ENCODE assay signal across 8 mouse cellular contexts in the genomic region with DNA sequence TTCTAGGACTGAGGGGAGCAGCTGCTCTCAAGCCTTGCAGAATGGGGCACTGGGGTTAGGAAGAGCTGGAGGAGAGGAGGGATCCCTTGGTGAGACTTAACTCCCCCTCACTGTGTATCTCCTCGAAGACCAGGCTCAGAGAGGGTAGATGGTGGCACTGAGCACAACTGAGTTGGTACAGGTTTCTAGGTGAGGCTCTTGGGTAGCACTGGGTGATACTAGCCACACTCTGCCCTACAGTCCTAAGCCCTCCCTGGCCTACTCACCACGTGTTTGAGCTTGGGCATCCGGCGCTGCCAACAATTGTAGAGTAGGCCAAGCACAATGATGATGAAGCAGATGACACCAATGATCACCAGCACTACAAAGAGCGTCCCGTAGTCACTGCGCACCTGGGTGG. TPM values are rescaled to one million over a fixed set of nuclear protein-coding genes. Genes with fewer than 3 reads are reported as not detected.
DNase-seq lines count a peak whose midpoint lies in the region; ATAC-seq and TF ChIP-seq lines count a peak whose summit lies in the region.

No protein-coding gene starts in this region.

- H3K27me3 ChIP-seq in heart, embryonic 13.5 days (replicated peaks): no peaks in the 10 kb centered on the region
- no peaks in the 10 kb centered on the region for H3K27me3 ChIP-seq in hindbrain, embryonic 12.5 days
- 0 out of 2 replicates have a peak, but pooled peaks cover 6% of the 10 kb centered on the region for H3K27me3 ChIP-seq in midbrain, embryonic 12.5 days
- H3K27me3 ChIP-seq in thymus, adult 2 months (ENCODE audit: control insufficient read depth, insufficient read depth, low read length): no peaks in the 10 kb centered on the region

- intact Hi-C loops in heart, postnatal 36 days (cut with DNase I): no loop called here

- peaks cover 19% of the 10 kb centered on the region for H3K36me3 ChIP-seq in heart, embryonic 13.5 days
- peaks cover 56% of the 10 kb centered on the region for H3K36me3 ChIP-seq in hindbrain, embryonic 12.5 days
- H3K36me3 ChIP-seq in midbrain, embryonic 12.5 days: peaks cover 41% of the 10 kb centered on the region
- peaks cover 7% of the 10 kb centered on the region for H3K36me3 ChIP-seq in thymus, adult 2 months (ENCODE audit: control insufficient read depth, insufficient read depth, low read length)

- TF ChIP-seq CTCF in cortical plate, adult 2 months (IDR thresholded peaks at IDR 0.05; ENCODE audit: extremely low read depth, insufficient read depth, low read length): no peak
- TF ChIP-seq CTCF in thymus, adult 2 months (IDR thresholded peaks at IDR 0.05; ENCODE audit: borderline replicate concordance, control insufficient read depth, extremely low read depth, insufficient read depth, low read length, poor library complexity): no peak

- H3K27ac ChIP-seq in heart, embryonic 13.5 days (replicated peaks): no peak overlapping the region
- 0 out of 2 replicates have a peak overlapping the region, but pooled peaks have one; percentile 46 for H3K27ac ChIP-seq in cortical plate, adult 2 months (ENCODE audit: insufficient read depth, low read length)
- peak overlapping the region; percentile 90 for H3K27ac ChIP-seq in hindbrain, embryonic 12.5 days
- H3K27ac ChIP-seq in midbrain, embryonic 12.5 days (replicated peaks): peak overlapping the region; percentile 82; the same call in 1 of the 2 replicates
- H3K27ac ChIP-seq in thymus, adult 2 months (ENCODE audit: control insufficient read depth, insufficient read depth, low read length): no peak overlapping the region

- no peak for TF ChIP-seq POLR2A in cortical plate, adult 2 months (IDR thresholded peaks at IDR 0.05; ENCODE audit: extremely low read depth, insufficient read depth, low read length)
- TF ChIP-seq POLR2A in thymus, adult 2 months (IDR thresholded peaks at IDR 0.05; ENCODE audit: control insufficient read depth, extremely low read depth, insufficient read depth, low read length, poor library complexity): no peak

- H3K4me1 ChIP-seq in heart, embryonic 13.5 days: peaks cover 28% of the 10 kb centered on the region
- H3K4me1 ChIP-seq in cortical plate, adult 2 months (ENCODE audit: control insufficient read depth, insufficient read depth, low read length): no peaks in the 10 kb centered on the region
- H3K4me1 ChIP-seq in hindbrain, embryonic 12.5 days: peaks cover 25% of the 10 kb centered on the region
- peaks cover 19% of the 10 kb centered on the region for H3K4me1 ChIP-seq in midbrain, embryonic 12.5 days
- H3K4me1 ChIP-seq in thymus, adult 2 months (replicated peaks; ENCODE audit: control insufficient read depth, insufficient read depth, low read length): peaks cover 13% of the 10 kb centered on the region

- no peak for ATAC-seq in heart, embryonic 13.5 days (ENCODE audit: extremely low read depth, insufficient number of reproducible peaks, low FRiP score, low TSS enrichment)
- no peak for ATAC-seq in hindbrain, embryonic 12.5 days (ENCODE audit: low FRiP score)
- ATAC-seq in midbrain, embryonic 12.5 days (ENCODE audit: low FRiP score, low read depth): no peak
- ATAC-seq in CD4-positive, CD25-positive, alpha-beta regulatory T cell, adult 4 months: no peak

- H3K9me3 ChIP-seq in heart, embryonic 13.5 days: no peaks in the 10 kb centered on the region
- no peaks in the 10 kb centered on the region for H3K9me3 ChIP-seq in hindbrain, embryonic 12.5 days (replicated peaks)
- no peaks in the 10 kb centered on the region for H3K9me3 ChIP-seq in midbrain, embryonic 12.5 days

- 67% methylated on average over 7 of the region's 7 CpGs for WGBS in heart, embryonic 13.5 days
- WGBS in hindbrain, embryonic 12.5 days: 79% methylated on average over 7 of the region's 7 CpGs
- WGBS in midbrain, embryonic 12.5 days: 73% methylated on average over 7 of the region's 7 CpGs
- 83% methylated on average over 7 of the region's 7 CpGs for WGBS in thymus, adult 2 months

- H3K9ac ChIP-seq in heart, embryonic 13.5 days: peak overlapping the region; percentile 91
- peak overlapping the region; percentile 63 for H3K9ac ChIP-seq in hindbrain, embryonic 12.5 days
- peak overlapping the region; percentile 65; the same call in 1 of the 2 replicates for H3K9ac ChIP-seq in midbrain, embryonic 12.5 days (replicated peaks)

- H3K4me2 ChIP-seq in heart, embryonic 13.5 days: peak overlapping the region; percentile 85
- H3K4me2 ChIP-seq in hindbrain, embryonic 12.5 days (replicated peaks): peak overlapping the region; percentile 80
- peak overlapping the region; percentile 91 for H3K4me2 ChIP-seq in midbrain, embryonic 12.5 days (replicated peaks)

- DNase-seq in heart, postnatal 36 days: no peak
- DNase-seq in thymus, adult 2 months: no peak
- DNase-seq in adipocyte (ENCODE audit: low spot score): no peak

- H3K4me3 ChIP-seq in heart, embryonic 13.5 days: peak overlapping the region; percentile 95
- peak overlapping the region; percentile 91 for H3K4me3 ChIP-seq in cortical plate, adult 2 months (ENCODE audit: insufficient read depth, low read length)
- peak overlapping the region; percentile 76 for H3K4me3 ChIP-seq in hindbrain, embryonic 12.5 days
- H3K4me3 ChIP-seq in midbrain, embryonic 12.5 days: peak overlapping the region; percentile 81
- no peak overlapping the region for H3K4me3 ChIP-seq in thymus, adult 2 months (ENCODE audit: control insufficient read depth, insufficient read depth, low read length)

RNA-seq across cellular contexts. Expression of a gene that starts 1.5 kb away (rescaled TPM):
- 23.7 and 26.0 TPM in 2 replicates for polyA plus RNA-seq in heart, embryonic 13.5 days (2015; fragmentation: Nextera tagmentation; extraction: Ambion mirVana)
- total RNA-seq in heart, postnatal 36 days (2021): 10 to 100 TPM; 28.1 to 29.2 TPM
- polyA plus RNA-seq in cortical plate, adult 2 months (2012; rRNA removed): 88.0 and 90.6 TPM in 2 replicates
- polyA plus RNA-seq in hindbrain, embryonic 12.5 days (2016; fragmentation: Nextera tagmentation; extraction: Ambion mirVana): 32.1 and 36.1 TPM in 2 replicates
- 27.7 and 30.0 TPM in 2 replicates for polyA plus RNA-seq in midbrain, embryonic 12.5 days (2016; fragmentation: Nextera tagmentation; extraction: Ambion mirVana)
- polyA plus RNA-seq in thymus, adult 2 months (2012; rRNA removed): 204 and 239 TPM in 2 replicates
- polyA plus RNA-seq in CD4-positive, CD25-positive, alpha-beta regulatory T cell, adult 4 months (2017; shearing (Covaris generic)): 100 to 1,000 TPM in 1 of 2 experiments, 10 to 100 TPM in 1; 71.0 to 112 TPM

RNA-seq across cellular contexts. Expression of a gene that starts 31.6 kb away (rescaled TPM):
- 44.1 and 46.1 TPM in 2 replicates for polyA plus RNA-seq in heart, embryonic 13.5 days (2015; fragmentation: Nextera tagmentation; extraction: Ambion mirVana)
- 10 to 100 TPM; 13.7 to 21.2 TPM for total RNA-seq in heart, postnatal 36 days (2021)
- polyA plus RNA-seq in cortical plate, adult 2 months (2012; rRNA removed): 381 and 408 TPM in 2 replicates
- 386 and 391 TPM in 2 replicates for polyA plus RNA-seq in hindbrain, embryonic 12.5 days (2016; fragmentation: Nextera tagmentation; extraction: Ambion mirVana)
- 305 and 314 TPM in 2 replicates for polyA plus RNA-seq in midbrain, embryonic 12.5 days (2016; fragmentation: Nextera tagmentation; extraction: Ambion mirVana)
- polyA plus RNA-seq in thymus, adult 2 months (2012; rRNA removed): 95.8 and 100.0 TPM in 2 replicates
- under 1 TPM in 1 of 2 experiments, not detected in 1; 0.32 TPM for polyA plus RNA-seq in CD4-positive, CD25-positive, alpha-beta regulatory T cell, adult 4 months (2017; shearing (Covaris generic))

RNA-seq across cellular contexts. Expression of a gene that starts 55.3 kb away (rescaled TPM):
- polyA plus RNA-seq in heart, embryonic 13.5 days (2015; fragmentation: Nextera tagmentation; extraction: Ambion mirVana): 98.1 and 98.3 TPM in 2 replicates
- 1 to 10 TPM; 5.4 to 6.5 TPM for total RNA-seq in heart, postnatal 36 days (2021)
- 4.4 TPM in 2 replicates for polyA plus RNA-seq in cortical plate, adult 2 months (2012; rRNA removed)
- polyA plus RNA-seq in hindbrain, embryonic 12.5 days (2016; fragmentation: Nextera tagmentation; extraction: Ambion mirVana): 119 and 130 TPM in 2 replicates
- 157 and 158 TPM in 2 replicates for polyA plus RNA-seq in midbrain, embryonic 12.5 days (2016; fragmentation: Nextera tagmentation; extraction: Ambion mirVana)
- polyA plus RNA-seq in thymus, adult 2 months (2012; rRNA removed): 169 and 232 TPM in 2 replicates
- polyA plus RNA-seq in CD4-positive, CD25-positive, alpha-beta regulatory T cell, adult 4 months (2017; shearing (Covaris generic)): 10 to 100 TPM; 19.8 to 34.7 TPM

RNA-seq across cellular contexts. Expression of a gene that starts 58.8 kb away (rescaled TPM):
- polyA plus RNA-seq in heart, embryonic 13.5 days (2015; fragmentation: Nextera tagmentation; extraction: Ambion mirVana): 39.8 and 47.0 TPM in 2 replicates
- total RNA-seq in heart, postnatal 36 days (2021): 10 to 100 TPM; 35.1 to 35.4 TPM
- 98.9 and 105 TPM in 2 replicates for polyA plus RNA-seq in cortical plate, adult 2 months (2012; rRNA removed)
- 67.3 and 76.0 TPM in 2 replicates for polyA plus RNA-seq in hindbrain, embryonic 12.5 days (2016; fragmentation: Nextera tagmentation; extraction: Ambion mirVana)
- polyA plus RNA-seq in midbrain, embryonic 12.5 days (2016; fragmentation: Nextera tagmentation; extraction: Ambion mirVana): 53.6 and 61.7 TPM in 2 replicates
- polyA plus RNA-seq in thymus, adult 2 months (2012; rRNA removed): 300 and 366 TPM in 2 replicates
- polyA plus RNA-seq in CD4-positive, CD25-positive, alpha-beta regulatory T cell, adult 4 months (2017; shearing (Covaris generic)): 10 to 100 TPM; 54.7 to 74.1 TPM

Comparison
In these comparisons a context has a peak if more than half of its experiments do, and no peak if none do; other contexts are left out.
1. H3K27ac ChIP-seq: peak in cortical plate, adult 2 months (single experiment), hindbrain, embryonic 12.5 days (single experiment) and midbrain, embryonic 12.5 days (single experiment); none in heart, embryonic 13.5 days (single experiment) and thymus, adult 2 months (single experiment).
2. RNA of a gene that starts 31.6 kb away (polyA plus RNA-seq): 386 to 391 TPM in hindbrain, embryonic 12.5 days, 381 to 408 TPM in cortical plate, adult 2 months, 305 to 314 TPM in midbrain, embryonic 12.5 days, 95.8 to 100.0 TPM in thymus, adult 2 months and 44.1 to 46.1 TPM in heart, embryonic 13.5 days; 0.32 TPM in CD4-positive, CD25-positive, alpha-beta regulatory T cell, adult 4 months; every median in the first group is over 10 times any median in the second.
3. Peak in every context shown above with its lines, with median percentiles within 50 percentile points of each other: H3K4me2 ChIP-seq and H3K9ac ChIP-seq.